Mouse (Mus musculus) megakaryocyte, embryonic 14.5 days (primary cell): ENCODE results near the gene Med13. TPM values are rescaled to one million over a fixed set of nuclear protein-coding genes. Genes with fewer than 3 reads are reported as not detected.
"Not testable (repeated sequence)": the region's sequence is repeated elsewhere in the genome, so short reads cannot be mapped to it uniquely, and the experiment has no call there.

Source experiments
- H3K27me3 ChIP-seq: replicated peaks from 2 replicates; pipeline ENCODE3; 2012; ENCODE audit warnings: inconsistent platforms
- H3K36me3 ChIP-seq: replicated peaks from 2 replicates; pipeline ENCODE3; 2012; ENCODE audit warnings: low read length, inconsistent platforms, mixed read lengths
- H3K4me1 ChIP-seq: 2 replicates; pipeline ENCODE4 v1.6.1; 2012; ENCODE audit warnings: inconsistent platforms
- H3K4me3 ChIP-seq: replicated peaks from 2 replicates; pipeline ENCODE3; 2012; ENCODE audit warnings: moderate library complexity, mild to moderate bottlenecking, inconsistent platforms
- H3K9me3 ChIP-seq: 2 replicates; pipeline ENCODE4 v1.6.1; 2012; ENCODE audit warnings: inconsistent platforms
- FLI1 ChIP-seq: IDR thresholded peaks from 2 replicates; pipeline ENCODE4 v1.6.1; 2012; ENCODE audit warnings: low read length, inconsistent platforms, mixed read lengths
- GATA1 ChIP-seq: IDR thresholded peaks from 3 replicates; pipeline ENCODE4 v1.6.1; 2012; ENCODE audit warnings: mixed read lengths, low read length, inconsistent platforms, borderline replicate concordance
- polyA plus RNA-seq: library from polyadenylated mRNA; stranded (reverse); fragments of >175 nt; gene quantifications from 2 replicates; pipeline ENCODE4 v1.2.3, GENCODE M21; 2012; ENCODE audit warnings: low replicate concordance; ENCODE audit not compliant: insufficient read depth

Med13 gene
- polyA plus RNA-seq, 1 experiment = 0.46 TPM

- TF ChIP-seq FLI1 = no peak
- no peaks in the 10 kb centered on the region for H3K27me3 ChIP-seq
- no peaks in the 10 kb centered on the region for H3K9me3 ChIP-seq
- H3K4me1 ChIP-seq = no peaks in the 10 kb centered on the region
- peaks cover 78% of the 10 kb centered on the region for H3K36me3 ChIP-seq
- H3K4me3 ChIP-seq = no peak overlapping the region
Observed at GRCm38 (mm10) chr11:86324251-86324650, 33.2 kb downstream of the Med13 start.

- not testable (repeated sequence) for H3K9me3 ChIP-seq, H3K27me3 ChIP-seq, H3K4me3 ChIP-seq
- peaks cover 66% of the 10 kb centered on the region for H3K36me3 ChIP-seq
- H3K4me1 ChIP-seq = peaks cover 28% of the 10 kb centered on the region
Observed at GRCm38 (mm10) chr11:86314992-86315391, 42.4 kb downstream of the Med13 start.

GRCm38 (mm10) chr11:86310280-86310679 is 47.1 kb downstream of the Med13 start:
- Histone ChIP-seq H3K9me3 (no peaks in the 10 kb centered on the region), H3K4me1 (peaks cover 27% of the 10 kb centered on the region), H3K36me3 (peaks cover 67% of the 10 kb centered on the region), H3K27me3 (no peaks in the 10 kb centered on the region), H3K4me3 (no peak overlapping the region)
- TF ChIP-seq GATA1 = no peak
- no peak for TF ChIP-seq FLI1

GRCm38 (mm10) chr11:86292201-86292600 is 65.2 kb downstream of the Med13 start:
- not testable (repeated sequence) for H3K4me3 ChIP-seq, H3K27me3 ChIP-seq, H3K9me3 ChIP-seq
- H3K36me3 ChIP-seq = peaks cover 76% of the 10 kb centered on the region
- H3K4me1 ChIP-seq = peaks cover 22% of the 10 kb centered on the region; the same call in 1 of the 2 replicates

- Histone ChIP-seq H3K4me3 (no peak overlapping the region), H3K36me3 (peaks cover 75% of the 10 kb centered on the region)
- no peak for TF ChIP-seq GATA1
- TF ChIP-seq FLI1 = no peak
Observed at GRCm38 (mm10) chr11:86291714-86292113, 65.7 kb downstream of the Med13 start.

GRCm38 (mm10) chr11:86285729-86286128 is 71.7 kb downstream of the Med13 start:
- Histone ChIP-seq H3K9me3 (no peaks in the 10 kb centered on the region), H3K4me1 (no peaks in the 10 kb centered on the region), H3K4me3 (no peak overlapping the region), H3K36me3 (peaks cover 97% of the 10 kb centered on the region), H3K27me3 (no peaks in the 10 kb centered on the region)
- no peak for TF ChIP-seq GATA1
- no peak for TF ChIP-seq FLI1

More at GRCm38 (mm10) chr11:86291714-86292113, 65.7 kb downstream of the Med13 start:
- H3K27me3 ChIP-seq = no peaks in the 10 kb centered on the region
- H3K9me3 ChIP-seq = no peaks in the 10 kb centered on the region
- peaks cover 17% of the 10 kb centered on the region; the same call in 1 of the 2 replicates for H3K4me1 ChIP-seq

- no peaks in the 10 kb centered on the region for H3K9me3 ChIP-seq
- H3K27me3 ChIP-seq = no peaks in the 10 kb centered on the region
- H3K4me3 ChIP-seq = no peak overlapping the region
- no peaks in the 10 kb centered on the region for H3K4me1 ChIP-seq
- H3K36me3 ChIP-seq = peaks cover 97% of the 10 kb centered on the region
- no peak for TF ChIP-seq GATA1
- TF ChIP-seq FLI1 = no peak
Observed at GRCm38 (mm10) chr11:86278442-86279102, 78.8 kb downstream of the Med13 start.

- peak; percentile 91 for TF ChIP-seq GATA1
- TF ChIP-seq FLI1 = no peak
- Histone ChIP-seq H3K27me3 (no peaks in the 10 kb centered on the region), H3K4me3 (peak within 1 kb of the TSS; percentile 94), H3K9me3 (no peaks in the 10 kb centered on the region), H3K4me1 (peaks cover 22% of the 10 kb centered on the region), H3K36me3 (peaks cover 24% of the 10 kb centered on the region)
Observed at GRCm38 (mm10) chr11:86257460-86258076, 99.8 kb downstream of the Med13 start, which contains the start of gene Ints2. Ints2 (minus strand) TSS chr11:86257575.

GRCm38 (mm10) chr11:86257054-86257453 is 100.3 kb downstream of the Med13 start:
- Histone ChIP-seq H3K9me3 (no peaks in the 10 kb centered on the region), H3K4me1 (peaks cover 22% of the 10 kb centered on the region), H3K4me3 (peak overlapping the region; percentile 94), H3K27me3 (no peaks in the 10 kb centered on the region), H3K36me3 (peaks cover 30% of the 10 kb centered on the region)
- no peak for TF ChIP-seq FLI1
- no peak for TF ChIP-seq GATA1

GRCm38 (mm10) chr11:86253342-86253741 is 104.1 kb downstream of the Med13 start:
- Histone ChIP-seq H3K27me3 (no peaks in the 10 kb centered on the region), H3K4me1 (peaks cover 22% of the 10 kb centered on the region), H3K9me3 (no peaks in the 10 kb centered on the region), H3K4me3 (no peak overlapping the region), H3K36me3 (peaks cover 61% of the 10 kb centered on the region)
- TF ChIP-seq GATA1 = no peak
- no peak for TF ChIP-seq FLI1

- no peaks in the 10 kb centered on the region for H3K27me3 ChIP-seq
- TF ChIP-seq GATA1 (no peak), FLI1 (no peak)
- H3K4me3 ChIP-seq = no peak overlapping the region
- H3K9me3 ChIP-seq = no peaks in the 10 kb centered on the region
- peaks cover 91% of the 10 kb centered on the region for H3K36me3 ChIP-seq
- peaks cover 11% of the 10 kb centered on the region for H3K4me1 ChIP-seq
Observed at GRCm38 (mm10) chr11:86232446-86232845, 125.0 kb downstream of the Med13 start.
